ENCODE assay signal across 33 mouse cellular contexts in the genomic region with DNA sequence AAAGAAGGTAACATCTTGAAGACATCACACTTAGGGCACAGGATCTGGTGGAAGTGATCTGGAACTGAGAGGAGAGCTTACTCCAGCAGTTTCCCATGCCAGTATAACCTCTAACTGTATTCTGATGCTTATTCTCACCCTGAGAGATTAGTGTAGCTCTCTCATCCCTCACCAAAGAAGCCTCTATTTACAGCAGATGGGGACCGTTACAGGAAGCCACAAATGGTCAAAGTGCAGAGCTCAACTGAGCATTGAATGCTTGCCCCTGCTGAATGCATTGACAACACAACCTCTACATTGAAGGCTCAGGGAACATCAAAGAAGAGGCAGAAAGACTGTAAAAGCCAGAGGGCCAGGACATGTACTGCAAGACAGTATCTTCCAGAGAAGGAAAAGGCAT. TPM values are rescaled to one million over a fixed set of nuclear protein-coding genes. Genes with fewer than 3 reads are reported as not detected.
DNase-seq lines count a peak whose midpoint lies in the region; ATAC-seq and TF ChIP-seq lines count a peak whose summit lies in the region.
"Had no signal": no experiment of that assay in that cellular context is flagged by ENCODE, and none has a peak within 500 bp of the region (broad histone marks: within the 10 kb centered on the region; RNA-seq: fewer than 3 reads in every experiment).

No protein-coding gene starts in this region.

- H3K9me3 ChIP-seq in liver, embryonic 15.5 days (replicated peaks): no peaks in the 10 kb centered on the region
- no peaks in the 10 kb centered on the region for H3K9me3 ChIP-seq in megakaryocyte, embryonic 14.5 days
- H3K9me3 ChIP-seq in forebrain, embryonic 10.5 days: no peaks in the 10 kb centered on the region
- H3K9me3 ChIP-seq: embryonic facial prominence, embryonic 12.5 days; G1E; heart, embryonic 12.5 days; limb, embryonic 12.5 days; neural tube, embryonic 12.5 days; stomach, embryonic 15.5 days had no signal

- peaks cover 1% of the 10 kb centered on the region for H3K36me3 ChIP-seq in thymus, adult 2 months (ENCODE audit: control insufficient read depth, insufficient read depth, low read length)
- peaks cover 19% of the 10 kb centered on the region for H3K36me3 ChIP-seq in liver, embryonic 15.5 days (replicated peaks)
- H3K36me3 ChIP-seq in megakaryocyte, embryonic 14.5 days (replicated peaks; ENCODE audit: low read length): peaks cover 25% of the 10 kb centered on the region
- H3K36me3 ChIP-seq in forebrain, embryonic 10.5 days (replicated peaks): peaks cover 12% of the 10 kb centered on the region
- H3K36me3 ChIP-seq: G1E; neural tube, embryonic 12.5 days had no signal

- TF ChIP-seq CTCF in thymus, adult 2 months (IDR thresholded peaks at IDR 0.05; ENCODE audit: borderline replicate concordance, control insufficient read depth, extremely low read depth, insufficient read depth, low read length, poor library complexity): no peak

- H3K9ac ChIP-seq in liver, embryonic 15.5 days: no peak overlapping the region
- H3K9ac ChIP-seq: embryonic facial prominence, embryonic 12.5 days; heart, embryonic 12.5 days; hindbrain, embryonic 14.5 days; limb, embryonic 12.5 days; liver, embryonic 14.5 days; neural tube, embryonic 12.5 days; stomach, embryonic 15.5 days had no signal

- no peak overlapping the region for H3K4me3 ChIP-seq in thymus, adult 2 months (ENCODE audit: control insufficient read depth, insufficient read depth, low read length)
- H3K4me3 ChIP-seq in liver, embryonic 15.5 days (replicated peaks): no peak overlapping the region
- peak overlapping the region; percentile 65 for H3K4me3 ChIP-seq in megakaryocyte, embryonic 14.5 days (replicated peaks)
- H3K4me3 ChIP-seq in forebrain, embryonic 10.5 days: no peak overlapping the region
- H3K4me3 ChIP-seq: embryonic facial prominence, embryonic 12.5 days; heart, embryonic 12.5 days; left cerebral cortex, adult 2 months; limb, embryonic 12.5 days; myocyte; neural tube, embryonic 12.5 days; stomach, embryonic 15.5 days had no signal

- no peak overlapping the region for H3K4me2 ChIP-seq in liver, embryonic 15.5 days
- H3K4me2 ChIP-seq: embryonic facial prominence, embryonic 12.5 days; heart, embryonic 12.5 days; hindbrain, embryonic 14.5 days; limb, embryonic 12.5 days; midbrain, embryonic 11.5 days; neural tube, embryonic 12.5 days; stomach, embryonic 15.5 days had no signal

- no peaks in the 10 kb centered on the region for H3K27me3 ChIP-seq in thymus, adult 2 months (ENCODE audit: control insufficient read depth, insufficient read depth, low read length)
- no peaks in the 10 kb centered on the region for H3K27me3 ChIP-seq in liver, embryonic 15.5 days
- no peaks in the 10 kb centered on the region for H3K27me3 ChIP-seq in megakaryocyte, embryonic 14.5 days (replicated peaks)
- no peaks in the 10 kb centered on the region for H3K27me3 ChIP-seq in forebrain, embryonic 10.5 days (ENCODE audit: poor library complexity, severe bottlenecking)
- H3K27me3 ChIP-seq: embryonic facial prominence, embryonic 12.5 days; heart, embryonic 12.5 days; limb, embryonic 12.5 days; neural tube, embryonic 12.5 days; stomach, embryonic 15.5 days had no signal

- 13% methylated on average over 1 of the region's 1 CpGs for WGBS in thymus, adult 2 months
- WGBS in liver, embryonic 15.5 days (ENCODE audit: insufficient replicate concordance): 10% methylated on average over 1 of the region's 1 CpGs
- WGBS in forebrain, embryonic 10.5 days: 73% methylated on average over 1 of the region's 1 CpGs

- ATAC-seq in erythroid progenitor cell, adult 5-6 weeks (replicated peaks; ENCODE audit: low FRiP score, poor library complexity, severe bottlenecking): 0 out of 2 replicates have a peak, but pooled peaks have one; percentile 30
- ATAC-seq in liver, embryonic 15.5 days (ENCODE audit: insufficient read depth): no peak
- ATAC-seq: forebrain, embryonic 16.5 days; intestine, postnatal 0 days had no signal

- DNase-seq in thymus, postnatal 0 days (ENCODE audit: low spot score): peak; percentile 13
- DNase-seq in thymus, adult 2 months: no peak
- no peak for DNase-seq in right cerebral cortex, postnatal 14 days
- DNase-seq in forebrain, embryonic 10.5 days (ENCODE audit: extremely low spot score, low spot score): no peak
- no peak for DNase-seq in B cell, adult 2 months
- DNase-seq: adrenal gland, adult 8-10 months; cerebellum, adult 11 months; cerebellum, adult 9-10 months; cerebellum, postnatal 36 days; embryo, embryonic 11 days; gastrocnemius, postnatal 10 days; heart, postnatal 4 days; kidney, adult 9 months; kidney, postnatal 10 days; lung, postnatal 36 days; right cerebral cortex, postnatal 25 days; thymus, postnatal 4 days had no signal

- 0 out of 2 replicates have a peak, but pooled peaks cover 2% of the 10 kb centered on the region for H3K4me1 ChIP-seq in thymus, adult 2 months (replicated peaks; ENCODE audit: control insufficient read depth, insufficient read depth, low read length)
- H3K4me1 ChIP-seq in liver, embryonic 15.5 days (replicated peaks): peaks cover 6% of the 10 kb centered on the region
- H3K4me1 ChIP-seq in megakaryocyte, embryonic 14.5 days: peaks cover 50% of the 10 kb centered on the region
- H3K4me1 ChIP-seq in forebrain, embryonic 10.5 days: no peaks in the 10 kb centered on the region
- H3K4me1 ChIP-seq: embryonic facial prominence, embryonic 12.5 days; heart, embryonic 12.5 days; limb, embryonic 12.5 days; neural tube, embryonic 12.5 days; stomach, embryonic 15.5 days had no signal

- H3K27ac ChIP-seq in thymus, adult 2 months (ENCODE audit: control insufficient read depth, insufficient read depth, low read length): no peak overlapping the region; the same call in 1 of the 2 replicates
- H3K27ac ChIP-seq in liver, embryonic 15.5 days (replicated peaks): 0 out of 2 replicates have a peak overlapping the region, but pooled peaks have one; percentile 15
- no peak overlapping the region for H3K27ac ChIP-seq in forebrain, embryonic 10.5 days
- H3K27ac ChIP-seq: embryonic facial prominence, embryonic 12.5 days; hindbrain, embryonic 14.5 days; left cerebral cortex, adult 2 months; limb, embryonic 12.5 days; liver, embryonic 14.5 days; neural tube, embryonic 12.5 days; stomach, embryonic 15.5 days had no signal

- no peak for TF ChIP-seq POLR2A in thymus, adult 2 months (IDR thresholded peaks at IDR 0.05; ENCODE audit: control insufficient read depth, extremely low read depth, insufficient read depth, low read length, poor library complexity)

RNA-seq across cellular contexts. Expression of gene Gas2l3, which starts 36.2 kb away (rescaled TPM):
- 7.9 and 10.4 TPM in 2 replicates for polyA plus RNA-seq in thymus, postnatal 0 days (2015; fragmentation: Nextera tagmentation; extraction: Ambion mirVana)
- polyA plus RNA-seq in thymus, adult 2 months (2012; rRNA removed): 2.6 and 4.8 TPM in 2 replicates
- 51.2 and 53.2 TPM in 2 replicates for total RNA-seq in erythroid progenitor cell, adult 5-6 weeks (2015; ENCODE audit: low replicate concordance)
- 63.8 and 110 TPM in 2 replicates for total RNA-seq in erythroid progenitor cell, adult 5-6 weeks (2017; ENCODE audit: low replicate concordance)
- polyA plus RNA-seq in liver, embryonic 15.5 days (2015; fragmentation: Nextera tagmentation; extraction: Ambion mirVana): 5.2 TPM in 2 replicates
- 0.20 TPM in 1 of 2 replicates, not detected in the other for polyA plus RNA-seq in megakaryocyte, embryonic 14.5 days (2012; ENCODE audit: insufficient read depth, low replicate concordance)
- polyA plus RNA-seq in forebrain, embryonic 10.5 days (2016; fragmentation: Nextera tagmentation; extraction: Ambion mirVana): 14.7 and 15.4 TPM in 2 replicates
- polyA plus RNA-seq: G1E had no signal
